Mouse (Mus musculus) naive thymus-derived CD4-positive, alpha-beta T cell, adult 2 months (primary cell): Measurements from ENCODE around the gene Adgre5.

Experiments used
- DNase-seq: peaks from one replicate; pipeline ENCODE4 v3.0.0-alpha.2; 2011; ENCODE audit warnings: low read depth

The Adgre5 gene

GRCm38 (mm10) chr8:83722631-83723030 lies 18.5 kb downstream of the Adgre5 start:
- DNase-seq: peak; percentile 15

GRCm38 (mm10) chr8:83721405-83722025 lies 19.6 kb downstream of the Adgre5 start:
- peak; percentile 32 for DNase-seq

- peak; percentile 13 for DNase-seq
Observed at GRCm38 (mm10) chr8:83719693-83720092, 21.4 kb downstream of the Adgre5 start.

GRCm38 (mm10) chr8:83719048-83719447 lies 22.1 kb downstream of the Adgre5 start:
- peak; percentile 9 for DNase-seq

- DNase-seq: peak; percentile 18
Observed at GRCm38 (mm10) chr8:83716563-83716962, 24.6 kb downstream of the Adgre5 start.

- no peak for DNase-seq
Observed at GRCm38 (mm10) chr8:83715771-83716170, 25.4 kb downstream of the Adgre5 start.

GRCm38 (mm10) chr8:83715031-83715690 lies 26.0 kb downstream of the Adgre5 start, which contains the start of gene Ddx39:
Gene Ddx39 (plus strand): TSS chr8:83715177.
- peak; percentile 99 for DNase-seq

GRCm38 (mm10) chr8:83714676-83715030 lies 26.5 kb downstream of the Adgre5 start:
- no peak for DNase-seq

- no peak for DNase-seq
Observed at GRCm38 (mm10) chr8:83707554-83707953, 33.6 kb downstream of the Adgre5 start.

GRCm38 (mm10) chr8:83706411-83706810 lies 34.7 kb downstream of the Adgre5 start:
- no peak for DNase-seq

- DNase-seq: no peak
Observed at GRCm38 (mm10) chr8:83703426-83703825, 37.7 kb downstream of the Adgre5 start.

GRCm38 (mm10) chr8:83700423-83701085 lies 40.6 kb downstream of the Adgre5 start:
- DNase-seq: no peak

- peak; percentile 72 for DNase-seq
Observed at GRCm38 (mm10) chr8:83699566-83699965, 41.6 kb downstream of the Adgre5 start.

- peak; percentile 60 for DNase-seq
Observed at GRCm38 (mm10) chr8:83698661-83699453, 42.3 kb downstream of the Adgre5 start, which contains the start of gene Pkn1. Gene Pkn1 (minus strand): TSS chr8:83699179.

- DNase-seq: peak; percentile 84
Observed at GRCm38 (mm10) chr8:83698291-83698660, 42.9 kb downstream of the Adgre5 start.

GRCm38 (mm10) chr8:83697374-83698220 lies 43.5 kb downstream of the Adgre5 start:
- no peak for DNase-seq

GRCm38 (mm10) chr8:83695351-83696106 lies 45.6 kb downstream of the Adgre5 start:
- DNase-seq: peak; percentile 73

GRCm38 (mm10) chr8:83694369-83695160 lies 46.6 kb downstream of the Adgre5 start:
- no peak for DNase-seq

- peak; percentile 33 for DNase-seq
Observed at GRCm38 (mm10) chr8:83693609-83694236, 47.4 kb downstream of the Adgre5 start.
